ENCODE assay signal across 9 mouse cellular contexts in the genomic region with DNA sequence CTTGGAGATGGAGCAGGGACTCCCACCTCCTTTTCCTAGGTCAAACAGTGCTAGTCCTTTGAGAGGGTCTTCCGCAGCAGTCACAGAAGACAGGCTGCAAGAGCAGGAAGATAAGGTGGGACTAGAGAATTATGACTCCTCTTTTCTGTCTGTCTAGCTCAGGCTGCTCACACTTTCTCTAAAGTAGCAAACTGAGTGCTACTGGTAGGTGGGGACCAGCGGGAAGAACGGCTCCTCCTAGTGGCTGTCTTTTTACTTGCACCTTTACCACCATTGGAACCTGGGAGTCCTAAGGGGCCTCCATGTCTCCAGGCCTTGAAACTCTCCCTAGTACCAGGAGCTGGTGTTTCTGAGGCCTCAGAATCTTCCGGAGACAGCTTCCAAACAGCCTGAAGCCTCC. TPM values are rescaled to one million over a fixed set of nuclear protein-coding genes. Genes with fewer than 3 reads are reported as not detected.
DNase-seq lines count a peak whose midpoint lies in the region; ATAC-seq and TF ChIP-seq lines count a peak whose summit lies in the region.
"Had no signal": no experiment of that assay in that cellular context is flagged by ENCODE, and none has a peak within 500 bp of the region (broad histone marks: within the 10 kb centered on the region; RNA-seq: fewer than 3 reads in every experiment).

No protein-coding gene starts in this region.

- TF ChIP-seq CTCF in bone marrow, adult 2 months (IDR thresholded peaks at IDR 0.05; ENCODE audit: control insufficient read depth, insufficient read depth, low read length), result peak; percentile 88
- TF ChIP-seq CTCF in hindbrain, postnatal 0 days (IDR thresholded peaks at IDR 0.05; ENCODE audit: low read depth), result peak; percentile 81

- no peaks in the 10 kb centered on the region for H3K36me3 ChIP-seq in hindbrain, embryonic 10.5 days
- H3K36me3 ChIP-seq in hindbrain, embryonic 16.5 days (ENCODE audit: control insufficient read depth, insufficient read depth, low read length), result no peaks in the 10 kb centered on the region
- no peaks in the 10 kb centered on the region for H3K36me3 ChIP-seq in embryonic facial prominence, embryonic 14.5 days (ENCODE audit: control insufficient read depth, insufficient read depth, low read length)
- no peaks in the 10 kb centered on the region for H3K36me3 ChIP-seq in hindbrain, postnatal 0 days (ENCODE audit: insufficient read depth, low read length)

- peaks cover 13% of the 10 kb centered on the region for H3K4me1 ChIP-seq in hindbrain, embryonic 10.5 days (replicated peaks)
- H3K4me1 ChIP-seq in hindbrain, embryonic 16.5 days (ENCODE audit: control insufficient read depth, insufficient read depth, low read depth, low read length), result peaks cover 2% of the 10 kb centered on the region
- no peaks in the 10 kb centered on the region for H3K4me1 ChIP-seq in bone marrow, adult 2 months (ENCODE audit: control insufficient read depth, insufficient read depth, low read length)
- H3K4me1 ChIP-seq in embryonic facial prominence, embryonic 14.5 days (ENCODE audit: control insufficient read depth, insufficient read depth, low read length), result peaks cover 22% of the 10 kb centered on the region
- peaks cover 5% of the 10 kb centered on the region for H3K4me1 ChIP-seq in hindbrain, postnatal 0 days (ENCODE audit: insufficient read depth, low read length)

- no peak overlapping the region for H3K27ac ChIP-seq in hindbrain, embryonic 10.5 days
- no peak overlapping the region for H3K27ac ChIP-seq in hindbrain, embryonic 16.5 days (ENCODE audit: low read depth, low read length)
- no peak overlapping the region for H3K27ac ChIP-seq in bone marrow, adult 2 months (ENCODE audit: control insufficient read depth, insufficient read depth, low read depth, low read length, poor library complexity)
- peak overlapping the region; percentile 3; the same call in 1 of the 2 replicates for H3K27ac ChIP-seq in embryonic facial prominence, embryonic 14.5 days (replicated peaks; ENCODE audit: low read depth, low read length)
- no peak overlapping the region for H3K27ac ChIP-seq in hindbrain, postnatal 0 days

- no peak for ATAC-seq in hindbrain, embryonic 16.5 days
- no peak for ATAC-seq in embryonic facial prominence, embryonic 14.5 days (ENCODE audit: low read depth)
- ATAC-seq in hindbrain, postnatal 0 days, result no peak

- WGBS in hindbrain, embryonic 10.5 days, result 32% methylated on average over 4 of the region's 4 CpGs
- 37% methylated on average over 4 of the region's 4 CpGs for WGBS in hindbrain, embryonic 16.5 days
- 20% methylated on average over 4 of the region's 4 CpGs for WGBS in bone marrow, adult 2 months
- 18% methylated on average over 4 of the region's 4 CpGs for WGBS in embryonic facial prominence, embryonic 14.5 days
- WGBS in hindbrain, postnatal 0 days, result 24% methylated on average over 4 of the region's 4 CpGs

- no peak overlapping the region for H3K4me3 ChIP-seq in hindbrain, embryonic 10.5 days
- no peak overlapping the region for H3K4me3 ChIP-seq in hindbrain, embryonic 16.5 days (ENCODE audit: low read length)
- no peak overlapping the region for H3K4me3 ChIP-seq in bone marrow, adult 2 months (replicated peaks; ENCODE audit: control insufficient read depth, low read depth, low read length)
- H3K4me3 ChIP-seq in embryonic facial prominence, embryonic 14.5 days (ENCODE audit: low read depth, low read length), result no peak overlapping the region
- H3K4me3 ChIP-seq in hindbrain, postnatal 0 days (ENCODE audit: low read length), result no peak overlapping the region

- H3K27me3 ChIP-seq in hindbrain, embryonic 10.5 days (ENCODE audit: insufficient read depth, poor library complexity, severe bottlenecking), result peaks cover 4% of the 10 kb centered on the region; the same call in 1 of the 2 replicates
- no peaks in the 10 kb centered on the region for H3K27me3 ChIP-seq in hindbrain, embryonic 16.5 days (replicated peaks; ENCODE audit: control insufficient read depth, insufficient read depth, low read length)
- H3K27me3 ChIP-seq in embryonic facial prominence, embryonic 14.5 days (replicated peaks; ENCODE audit: control insufficient read depth, insufficient read depth, low read length), result no peaks in the 10 kb centered on the region
- H3K27me3 ChIP-seq in hindbrain, postnatal 0 days (ENCODE audit: insufficient read depth, low read length), result no peaks in the 10 kb centered on the region

- TF ChIP-seq POLR2A in bone marrow, adult 2 months (IDR thresholded peaks at IDR 0.05; ENCODE audit: borderline replicate concordance, control insufficient read depth, low read depth, low read length), result no peak

- no peak overlapping the region for H3K4me2 ChIP-seq in hindbrain, embryonic 16.5 days (ENCODE audit: low read length)
- H3K4me2 ChIP-seq in embryonic facial prominence, embryonic 14.5 days (ENCODE audit: low read depth, low read length), result no peak overlapping the region
- no peak overlapping the region for H3K4me2 ChIP-seq in hindbrain, postnatal 0 days (ENCODE audit: low read depth, low read length)

- H3K9me3 ChIP-seq in hindbrain, embryonic 10.5 days, result no peaks in the 10 kb centered on the region
- no peaks in the 10 kb centered on the region for H3K9me3 ChIP-seq in hindbrain, embryonic 16.5 days (ENCODE audit: control insufficient read depth, low read length)
- H3K9me3 ChIP-seq in embryonic facial prominence, embryonic 14.5 days (ENCODE audit: control insufficient read depth, low read length), result no peaks in the 10 kb centered on the region
- H3K9me3 ChIP-seq in hindbrain, postnatal 0 days (ENCODE audit: low read length), result no peaks in the 10 kb centered on the region

- H3K9ac ChIP-seq in hindbrain, embryonic 16.5 days (ENCODE audit: low read depth, low read length), result no peak overlapping the region
- H3K9ac ChIP-seq in embryonic facial prominence, embryonic 14.5 days (ENCODE audit: low read depth, low read length), result no peak overlapping the region
- no peak overlapping the region for H3K9ac ChIP-seq in hindbrain, postnatal 0 days (replicated peaks; ENCODE audit: low read length)

- DNase-seq in hindbrain, embryonic 10.5 days (ENCODE audit: low spot score), result peak; percentile 68
- peak; percentile 75 for DNase-seq in embryonic facial prominence, embryonic 14.5 days (ENCODE audit: low spot score)
- DNase-seq in hindbrain, postnatal 0 days (ENCODE audit: low spot score), result peak; percentile 76
- peak; percentile 26 to 52 for DNase-seq in layer of hippocampus, postnatal 36 days
- DNase-seq in lung, postnatal 14 days, result peak; percentile 85
- DNase-seq in spleen, postnatal 10 days (ENCODE audit: low spot score in 2 of 2), result peak; percentile 58 to 80

RNA-seq across cellular contexts. Expression of gene Syt8, which starts 0.9 kb away (rescaled TPM):
- not detected in 2 replicates for polyA plus RNA-seq in hindbrain, embryonic 10.5 days (2016; fragmentation: Nextera tagmentation; extraction: Ambion mirVana)
- not detected in 2 replicates for polyA plus RNA-seq in hindbrain, embryonic 16.5 days (2015; fragmentation: Nextera tagmentation; extraction: Ambion mirVana)
- polyA plus RNA-seq in bone marrow, adult 2 months (2011; ENCODE audit: insufficient read depth, insufficient read length, low replicate concordance, missing spikeins), result 2.5 TPM in 1 of 2 replicates, not detected in the other
- 1.9 and 3.9 TPM in 2 replicates for polyA plus RNA-seq in embryonic facial prominence, embryonic 14.5 days (2014; fragmentation: Nextera tagmentation; extraction: Ambion mirVana)
- total RNA-seq in hindbrain, postnatal 0 days (2014; rRNA removed), result not detected in 2 replicates
- polyA plus RNA-seq in hindbrain, postnatal 0 days (2015; fragmentation: Nextera tagmentation; extraction: Ambion mirVana), result 0.15 TPM in 1 of 2 replicates, not detected in the other
- total RNA-seq in layer of hippocampus, postnatal 36 days (2021), result not detected
- polyA plus RNA-seq: neural tube, embryonic 14.5 days had no signal

RNA-seq across cellular contexts. Expression of gene Tnni2, which starts 6.1 kb away (rescaled TPM):
- polyA plus RNA-seq in hindbrain, embryonic 10.5 days (2016; fragmentation: Nextera tagmentation; extraction: Ambion mirVana), result 1.2 and 1.3 TPM in 2 replicates
- polyA plus RNA-seq in hindbrain, embryonic 16.5 days (2015; fragmentation: Nextera tagmentation; extraction: Ambion mirVana), result 2.0 and 22.5 TPM in 2 replicates
- polyA plus RNA-seq in bone marrow, adult 2 months (2011; ENCODE audit: insufficient read depth, insufficient read length, low replicate concordance, missing spikeins), result 19.2 and 51.8 TPM in 2 replicates
- polyA plus RNA-seq in embryonic facial prominence, embryonic 14.5 days (2014; fragmentation: Nextera tagmentation; extraction: Ambion mirVana), result 319 and 564 TPM in 2 replicates
- total RNA-seq in hindbrain, postnatal 0 days (2014; rRNA removed), result 1.3 and 8.5 TPM in 2 replicates
- polyA plus RNA-seq in hindbrain, postnatal 0 days (2015; fragmentation: Nextera tagmentation; extraction: Ambion mirVana), result 0.63 TPM in 2 replicates
- not detected for total RNA-seq in layer of hippocampus, postnatal 36 days (2021)

RNA-seq across cellular contexts. Expression of gene Lsp1, which starts 25.1 kb away (rescaled TPM):
- 17.9 and 19.4 TPM in 2 replicates for polyA plus RNA-seq in hindbrain, embryonic 10.5 days (2016; fragmentation: Nextera tagmentation; extraction: Ambion mirVana)
- polyA plus RNA-seq in hindbrain, embryonic 16.5 days (2015; fragmentation: Nextera tagmentation; extraction: Ambion mirVana), result 5.5 and 6.0 TPM in 2 replicates
- polyA plus RNA-seq in bone marrow, adult 2 months (2011; ENCODE audit: insufficient read depth, insufficient read length, low replicate concordance, missing spikeins), result 135 and 280 TPM in 2 replicates
- polyA plus RNA-seq in embryonic facial prominence, embryonic 14.5 days (2014; fragmentation: Nextera tagmentation; extraction: Ambion mirVana), result 40.1 and 42.6 TPM in 2 replicates
- 4.6 and 16.6 TPM in 2 replicates for total RNA-seq in hindbrain, postnatal 0 days (2014; rRNA removed)
- polyA plus RNA-seq in hindbrain, postnatal 0 days (2015; fragmentation: Nextera tagmentation; extraction: Ambion mirVana), result 6.6 and 7.2 TPM in 2 replicates
- total RNA-seq in layer of hippocampus, postnatal 36 days (2021), result 1 to 10 TPM; 1.2 to 3.4 TPM

RNA-seq across cellular contexts. Expression of gene Ctsd, which starts 47.7 kb away (rescaled TPM):
- polyA plus RNA-seq in hindbrain, embryonic 10.5 days (2016; fragmentation: Nextera tagmentation; extraction: Ambion mirVana), result 159 and 198 TPM in 2 replicates
- polyA plus RNA-seq in hindbrain, embryonic 16.5 days (2015; fragmentation: Nextera tagmentation; extraction: Ambion mirVana), result 356 and 378 TPM in 2 replicates
- 137 and 308 TPM in 2 replicates for polyA plus RNA-seq in bone marrow, adult 2 months (2011; ENCODE audit: insufficient read depth, insufficient read length, low replicate concordance, missing spikeins)
- polyA plus RNA-seq in embryonic facial prominence, embryonic 14.5 days (2014; fragmentation: Nextera tagmentation; extraction: Ambion mirVana), result 342 and 350 TPM in 2 replicates
- total RNA-seq in hindbrain, postnatal 0 days (2014; rRNA removed), result 638 and 755 TPM in 2 replicates
- polyA plus RNA-seq in hindbrain, postnatal 0 days (2015; fragmentation: Nextera tagmentation; extraction: Ambion mirVana), result 400 and 402 TPM in 2 replicates
- 100 to 1,000 TPM; 289 to 292 TPM for total RNA-seq in layer of hippocampus, postnatal 36 days (2021)

RNA-seq across cellular contexts. Expression of gene Gm49369, which starts 53.1 kb away (rescaled TPM):
- polyA plus RNA-seq in hindbrain, embryonic 10.5 days (2016; fragmentation: Nextera tagmentation; extraction: Ambion mirVana), result 1.5 TPM in 1 of 2 replicates, not detected in the other
- 6.4 TPM in 1 of 2 replicates, not detected in the other for polyA plus RNA-seq in hindbrain, embryonic 16.5 days (2015; fragmentation: Nextera tagmentation; extraction: Ambion mirVana)
- polyA plus RNA-seq in bone marrow, adult 2 months (2011; ENCODE audit: insufficient read depth, insufficient read length, low replicate concordance, missing spikeins), result not detected in 2 replicates
- 0.46 TPM in 1 of 2 replicates, not detected in the other for polyA plus RNA-seq in embryonic facial prominence, embryonic 14.5 days (2014; fragmentation: Nextera tagmentation; extraction: Ambion mirVana)
- 1.0 TPM in 1 of 2 replicates, not detected in the other for total RNA-seq in hindbrain, postnatal 0 days (2014; rRNA removed)
- 2.1 and 2.9 TPM in 2 replicates for polyA plus RNA-seq in hindbrain, postnatal 0 days (2015; fragmentation: Nextera tagmentation; extraction: Ambion mirVana)
- total RNA-seq in layer of hippocampus, postnatal 36 days (2021), result not detected
